Mouse (Mus musculus): ENCODE measurements at regions not wholly inside any gene's neighbourhood (a gene's known extent, or its start where the extent isn't known, plus 50 kb on each side); places are given as distances from the start of the nearest gene placed in this dataset.
A peak's percentile ranks its signal among the peaks of the same experiment; 100 is the strongest.

DNA sequence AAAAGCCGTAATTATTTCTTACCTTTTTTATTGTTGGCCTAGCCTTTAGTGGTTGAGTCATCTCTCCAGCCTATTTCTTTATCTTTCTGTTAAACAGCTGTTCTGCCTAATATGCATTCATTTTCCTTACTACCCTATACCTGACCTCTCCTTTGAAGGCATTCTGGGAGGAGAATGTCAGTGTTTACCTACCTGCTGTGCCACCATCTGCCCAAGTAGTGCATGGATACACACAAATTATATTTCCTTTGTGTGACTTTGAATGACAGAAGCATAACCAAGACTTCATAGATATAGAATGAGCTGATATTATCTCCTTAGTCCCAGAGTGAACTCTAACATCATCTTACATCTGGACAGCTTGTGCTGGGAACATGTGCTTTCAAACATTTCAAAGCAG is 293.5 kb upstream of the Tom1l1 start:
- no peak for DNase-seq (ENCODE audit: low spot score in 2 of 2)

DNA sequence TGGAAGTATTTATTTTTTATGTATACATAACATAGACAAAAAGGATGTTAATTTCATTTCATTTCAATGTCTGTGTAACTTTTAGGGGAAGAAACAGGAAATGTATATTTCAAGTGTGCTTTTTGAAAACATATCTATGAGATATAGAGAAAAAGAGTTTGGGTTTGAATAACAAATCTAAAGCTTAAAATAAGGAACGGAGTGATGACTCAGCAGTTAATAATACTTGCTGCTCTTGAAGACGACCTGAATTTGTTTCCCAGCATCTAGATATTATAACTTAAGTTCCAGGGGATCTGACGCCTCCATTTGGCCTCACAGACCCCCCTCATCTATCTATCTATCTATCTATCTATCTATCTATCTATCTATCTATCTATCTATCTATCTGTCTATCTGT is 290.1 kb upstream of the Tom1l1 start:
- no peak for DNase-seq (ENCODE audit: low spot score in 2 of 2)

DNA sequence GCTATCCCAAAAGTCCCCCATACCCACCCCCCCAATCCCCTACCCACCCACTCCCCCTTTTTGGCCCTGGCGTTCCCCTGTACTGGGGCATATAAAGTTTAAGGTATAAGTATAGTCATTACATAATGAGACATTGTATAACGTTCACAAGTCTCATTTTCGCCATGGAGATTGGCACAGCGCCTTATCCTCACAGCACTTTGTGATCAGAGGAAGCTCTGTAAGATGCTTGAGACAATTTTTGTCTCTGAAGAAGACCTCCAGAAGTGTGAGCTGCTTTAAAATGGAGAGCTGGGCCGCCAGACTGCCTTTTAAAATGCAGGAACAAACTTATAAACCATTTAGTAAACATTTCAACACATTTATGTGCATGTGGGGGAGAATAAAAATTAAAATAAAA is 252.9 kb upstream of the Tom1l1 start:
- DNase-seq (ENCODE audit: low spot score in 2 of 2) = peak in 1 of 2 experiments; percentile 42

DNA sequence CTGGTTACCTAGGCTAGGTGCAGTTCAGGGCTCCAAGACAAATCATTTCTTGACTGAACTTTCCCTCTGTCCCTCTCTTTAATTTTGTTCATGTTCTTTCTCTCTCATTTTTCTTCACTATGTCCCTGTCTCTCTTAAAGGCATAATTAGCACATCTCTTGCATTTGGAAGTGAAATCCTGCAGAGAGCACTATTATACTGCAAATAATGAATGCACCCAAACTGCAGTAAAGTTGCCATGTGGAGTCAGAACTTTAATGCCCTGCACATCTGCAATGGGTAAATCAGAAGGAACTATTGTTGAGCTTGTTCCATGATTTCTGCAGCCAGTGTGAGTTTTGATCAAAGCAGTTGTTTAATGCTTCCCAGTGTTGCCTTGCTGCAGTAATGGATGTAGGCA is 237.6 kb upstream of the Tom1l1 start:
- no peak for DNase-seq (ENCODE audit: low spot score in 2 of 2)

DNA sequence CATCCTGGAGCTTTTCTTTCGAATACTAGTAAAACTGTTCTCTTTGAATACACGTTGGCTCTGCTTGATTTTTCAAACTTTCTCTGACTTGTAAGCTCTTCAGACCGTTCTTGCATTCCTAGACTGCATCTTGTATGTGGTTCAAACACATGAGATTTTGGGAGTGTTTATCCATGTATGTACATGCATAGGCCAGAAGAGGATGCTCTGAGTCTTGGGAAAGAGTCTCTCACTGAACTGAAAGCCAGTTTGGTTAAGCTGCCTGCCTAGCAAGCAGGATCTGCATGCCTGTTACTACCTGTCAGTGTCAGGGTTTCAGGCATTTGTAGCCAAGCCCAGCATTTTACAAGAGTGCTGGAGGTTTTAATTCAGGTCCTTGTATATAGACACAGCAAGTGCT is 229.6 kb upstream of the Tom1l1 start:
- no peak for DNase-seq (ENCODE audit: low spot score in 2 of 2)

DNA sequence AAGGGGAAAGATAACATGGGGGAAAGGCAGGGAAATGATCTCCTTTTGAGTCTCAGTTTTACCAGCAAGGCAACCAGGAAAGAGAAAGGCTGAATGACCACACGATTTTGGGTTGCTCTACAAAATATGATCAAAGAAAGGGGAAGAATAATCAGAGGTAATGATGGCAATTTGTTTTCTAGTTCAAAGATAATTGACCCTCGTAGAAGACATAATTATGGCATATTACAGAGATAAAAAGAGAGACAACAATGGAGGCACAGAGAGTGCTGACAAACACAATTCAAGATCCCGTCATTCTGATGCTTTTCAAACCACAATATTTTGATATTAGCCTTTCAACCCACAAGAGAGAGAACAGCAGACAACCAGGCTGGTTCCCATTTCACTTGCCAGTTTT is 206.1 kb upstream of the Tom1l1 start:
- no peak for DNase-seq (ENCODE audit: low spot score in 2 of 2)

DNA sequence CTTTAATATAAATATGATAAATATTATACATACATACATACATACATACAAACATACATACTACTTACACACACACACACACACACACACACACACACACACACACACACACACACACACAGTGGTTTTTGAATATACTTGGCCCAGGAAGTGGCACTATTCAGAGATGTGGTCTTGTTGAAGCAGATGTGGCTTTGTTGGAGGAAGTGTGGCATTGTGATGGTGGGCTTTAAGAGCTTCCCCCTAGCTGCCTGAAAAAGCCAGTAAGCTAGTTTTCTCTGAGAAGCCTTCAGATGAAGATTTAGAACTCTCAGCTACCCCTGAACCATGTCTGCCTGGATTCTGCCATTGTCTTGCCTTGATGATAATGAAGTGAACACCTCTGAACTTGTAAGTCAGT is 185.0 kb upstream of the Tom1l1 start:
- DNase-seq (ENCODE audit: low spot score in 2 of 2) = no peak

DNA sequence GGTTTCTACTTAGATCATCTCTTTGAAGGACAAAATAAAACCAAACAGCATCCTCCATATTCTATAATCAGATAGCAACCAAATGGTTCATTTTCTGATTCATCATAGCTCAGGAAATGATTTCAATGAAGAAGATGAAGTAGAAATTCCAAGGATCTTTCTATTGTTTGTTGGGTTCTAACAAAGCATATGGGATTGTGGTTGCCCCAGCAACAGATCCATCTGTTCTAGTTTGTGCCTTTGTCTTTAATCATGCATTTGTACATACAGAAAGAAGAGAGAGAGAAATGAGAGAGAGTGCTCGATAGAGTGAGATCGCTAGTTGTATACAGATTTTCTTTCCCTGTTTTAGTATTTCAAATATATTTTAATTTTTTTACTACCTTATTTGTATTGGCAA is 183.5 kb upstream of the Tom1l1 start:
- peak in 1 of 2 experiments; percentile 35 for DNase-seq (ENCODE audit: low spot score in 2 of 2)

DNA sequence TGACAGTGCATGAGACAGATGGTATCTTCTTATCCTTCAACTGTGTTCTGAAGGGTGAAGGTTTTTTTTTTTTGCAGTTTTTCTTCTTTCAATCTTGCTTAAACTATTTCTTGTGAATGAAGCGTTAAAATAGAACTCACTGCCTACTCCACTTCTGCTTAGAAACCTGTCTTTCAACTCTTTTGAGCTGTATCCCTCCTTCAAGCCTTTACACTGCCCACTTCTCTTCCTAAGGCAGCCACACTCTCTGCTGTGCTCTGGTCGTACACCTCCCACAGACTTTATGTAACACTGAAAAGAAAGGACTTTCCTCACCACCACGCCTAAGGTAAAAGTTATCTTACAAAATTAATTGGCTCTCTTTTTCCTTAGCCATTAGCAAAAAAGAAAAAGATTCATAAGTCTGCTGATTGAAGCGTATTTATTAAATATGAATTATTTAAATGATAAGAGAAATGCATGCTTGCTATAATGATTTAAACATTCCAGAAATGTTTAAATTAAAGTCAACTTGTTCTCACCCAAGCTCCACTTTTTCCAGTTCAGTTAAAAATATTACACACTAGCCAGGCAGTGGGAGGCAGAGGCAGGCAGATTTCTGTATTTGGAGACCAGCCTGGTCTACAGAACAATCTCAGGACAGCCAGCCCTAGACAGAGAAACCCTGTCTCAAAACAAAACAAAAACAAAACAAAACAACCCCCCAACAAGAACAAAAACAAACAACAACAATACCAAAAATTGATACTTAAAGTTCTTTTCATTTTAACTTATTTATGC is 176.0 kb upstream of the Tom1l1 start:
- DNase-seq (ENCODE audit: low spot score in 2 of 2) = peak; percentile 39 to 56

DNA sequence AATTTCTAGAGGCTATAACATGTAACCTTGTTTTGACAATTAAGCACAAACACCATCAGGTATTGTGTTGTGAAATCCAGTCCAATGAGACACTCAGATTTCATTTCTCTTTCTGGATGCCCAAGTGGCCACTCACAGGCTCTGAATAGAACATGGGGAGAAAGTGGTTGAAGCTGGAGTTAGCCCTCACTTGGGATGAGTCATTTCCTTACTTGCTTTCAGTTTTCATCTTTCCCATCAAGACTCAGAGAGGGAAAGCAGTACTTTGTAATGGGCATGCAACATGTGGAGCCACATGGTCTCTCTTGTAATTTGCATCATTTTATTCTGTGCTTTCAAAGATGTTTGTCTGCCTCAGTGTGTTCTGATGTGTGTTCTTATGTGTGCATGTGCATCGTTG is 167.6 kb upstream of the Tom1l1 start:
- no peak for DNase-seq (ENCODE audit: low spot score in 2 of 2)

DNA sequence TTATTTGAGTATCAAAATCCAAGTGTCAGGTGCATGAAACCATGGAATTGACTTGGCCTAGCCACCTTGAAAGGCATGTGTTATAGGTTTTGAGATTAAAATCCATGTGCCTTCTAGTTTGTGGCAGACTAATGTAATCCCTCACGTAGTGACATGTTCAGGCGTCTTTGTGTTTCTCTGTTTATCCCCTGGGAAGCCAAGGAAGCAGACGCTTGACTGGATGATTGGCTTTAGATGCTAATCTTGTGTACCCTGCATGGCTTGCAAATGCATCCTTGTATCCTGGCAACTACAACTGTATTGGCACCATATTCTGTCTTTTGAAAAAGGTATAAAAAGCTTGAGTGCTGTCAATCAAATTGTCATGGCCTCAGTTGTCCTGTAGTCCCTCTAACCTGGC is 167.2 kb upstream of the Tom1l1 start:
- no peak for DNase-seq (ENCODE audit: low spot score in 2 of 2)

DNA sequence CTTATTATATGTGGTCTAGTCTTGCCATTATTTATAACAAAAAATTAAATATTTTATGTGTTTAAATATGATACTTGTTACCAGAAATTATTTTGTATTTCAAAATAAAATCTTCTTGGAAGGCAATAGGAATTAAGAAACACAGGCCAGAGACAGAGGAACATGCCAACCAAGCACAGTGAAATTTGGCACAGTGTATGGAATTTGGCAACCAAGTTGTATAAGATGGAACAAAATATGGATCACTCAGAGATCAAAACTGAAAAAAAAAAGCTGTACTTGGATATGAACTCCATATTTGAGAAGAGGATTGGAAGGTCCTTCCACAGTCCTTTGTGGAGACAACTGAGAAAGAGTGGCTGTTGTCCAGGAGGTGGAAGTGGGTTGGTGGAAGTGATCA is 163.1 kb upstream of the Tom1l1 start:
- DNase-seq (ENCODE audit: low spot score in 2 of 2) = no peak

DNA sequence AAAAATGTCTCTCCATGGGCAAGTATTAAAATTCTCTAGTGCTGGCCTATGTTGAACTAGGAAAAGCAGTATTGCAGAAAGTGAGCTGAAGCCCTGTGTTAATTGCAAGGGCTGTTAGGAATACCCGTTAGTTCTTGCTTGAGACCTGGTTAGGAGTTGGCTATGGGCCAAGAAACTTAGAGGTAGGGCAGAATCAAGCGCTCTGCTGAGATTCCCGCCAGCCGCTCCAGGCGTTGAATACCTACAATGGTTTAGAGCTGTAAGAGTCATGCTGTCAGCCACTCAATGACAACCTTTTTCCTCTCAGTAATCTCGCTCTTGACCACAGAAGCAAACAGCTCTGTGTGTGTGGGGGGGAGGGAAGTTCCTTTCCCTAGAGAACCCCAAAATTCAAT is 156.8 kb upstream of the Tom1l1 start:
- no peak for DNase-seq (ENCODE audit: low spot score in 2 of 2)

DNA sequence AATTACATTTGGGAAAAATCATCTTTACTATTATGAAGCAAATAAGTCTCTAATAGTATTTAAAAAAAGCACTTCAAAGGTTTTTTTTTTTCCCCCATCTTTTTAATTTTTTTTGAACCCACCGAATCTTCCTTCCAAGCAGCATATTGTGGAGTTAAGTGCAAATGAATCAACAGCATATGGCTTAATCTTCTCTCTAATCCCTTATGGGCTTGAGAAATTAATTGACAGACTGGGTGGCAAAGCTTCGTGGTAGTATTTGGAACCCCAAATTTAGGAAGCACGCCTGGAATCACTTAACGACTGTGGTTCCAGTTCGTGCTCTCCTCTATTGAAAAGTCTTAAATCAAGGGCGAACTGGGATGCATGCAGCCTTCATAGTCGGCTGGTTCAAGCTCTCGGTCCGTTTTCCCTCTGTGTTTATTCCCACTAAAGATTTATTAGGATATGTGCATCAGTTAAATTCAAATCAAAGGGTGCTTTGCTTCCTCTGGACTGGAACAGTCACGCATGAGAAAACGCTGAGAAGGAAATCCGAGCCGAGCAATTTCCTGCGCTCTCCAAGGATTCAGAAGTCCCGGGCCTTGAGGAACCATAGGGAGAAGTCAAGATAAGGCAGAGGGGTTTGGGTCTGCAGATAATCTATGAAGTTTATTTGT is 156.2 kb upstream of the Tom1l1 start:
- no peak for DNase-seq (ENCODE audit: low spot score in 2 of 2)

DNA sequence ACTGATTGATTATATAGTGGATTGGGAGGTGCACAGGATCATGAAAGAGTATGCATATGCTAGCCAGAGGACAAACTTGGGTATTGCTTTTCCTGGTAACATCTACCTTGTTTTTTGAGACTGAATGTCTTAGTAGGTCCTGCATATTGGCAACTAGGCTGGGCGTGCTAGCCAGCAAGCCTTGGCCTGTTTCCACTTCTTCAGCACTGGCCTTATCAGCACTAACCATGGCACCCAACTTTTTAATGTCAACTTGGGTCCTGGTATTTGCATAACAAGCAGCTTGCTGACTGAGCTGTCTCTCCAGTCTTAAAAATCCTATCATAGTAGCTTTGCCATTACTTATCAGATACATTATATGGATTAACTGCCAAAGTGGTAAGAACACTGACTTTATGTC is 150.0 kb upstream of the Tom1l1 start:
- no peak for DNase-seq (ENCODE audit: low spot score in 2 of 2)

DNA sequence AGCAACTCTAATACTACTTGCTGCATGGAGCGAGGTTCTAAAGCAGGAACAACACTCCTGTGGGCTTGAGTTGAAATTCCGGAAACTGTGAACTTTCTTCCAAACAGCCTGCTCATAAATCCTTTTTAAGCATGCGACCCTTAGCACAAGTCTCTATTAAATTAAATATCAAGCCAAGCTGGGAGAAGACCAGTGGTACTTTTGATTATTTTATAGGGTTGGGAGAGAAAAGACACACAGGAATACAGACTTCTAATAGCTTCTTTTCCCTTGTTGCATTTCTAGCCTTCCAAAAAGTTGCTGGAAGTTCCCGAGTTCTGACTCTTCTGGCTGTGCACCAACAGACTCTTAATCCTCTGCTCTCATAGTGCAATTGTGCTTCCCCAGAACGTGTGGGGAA is 136.6 kb upstream of the Tom1l1 start:
- DNase-seq (ENCODE audit: low spot score in 2 of 2) = no peak

DNA sequence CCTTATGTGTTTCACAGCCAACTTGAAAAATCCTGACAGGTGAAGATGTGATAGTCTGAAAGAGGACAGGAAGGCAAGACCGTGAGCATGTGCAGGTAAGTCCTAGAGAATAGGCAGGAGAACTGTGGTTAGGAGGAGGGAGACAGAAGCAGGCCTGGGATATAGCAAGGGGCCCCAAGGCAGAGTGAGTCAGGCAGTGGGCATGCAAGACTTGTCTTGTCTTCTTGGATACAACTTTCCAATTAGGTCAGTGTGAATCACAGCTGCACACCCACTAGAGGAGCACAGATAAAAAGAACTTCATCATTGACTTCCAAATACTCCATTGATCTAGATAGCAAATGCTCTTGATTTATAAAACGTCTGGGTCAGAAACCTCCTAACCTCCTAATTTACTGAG is 128.6 kb upstream of the Tom1l1 start:
- no peak for DNase-seq (ENCODE audit: low spot score in 2 of 2)

DNA sequence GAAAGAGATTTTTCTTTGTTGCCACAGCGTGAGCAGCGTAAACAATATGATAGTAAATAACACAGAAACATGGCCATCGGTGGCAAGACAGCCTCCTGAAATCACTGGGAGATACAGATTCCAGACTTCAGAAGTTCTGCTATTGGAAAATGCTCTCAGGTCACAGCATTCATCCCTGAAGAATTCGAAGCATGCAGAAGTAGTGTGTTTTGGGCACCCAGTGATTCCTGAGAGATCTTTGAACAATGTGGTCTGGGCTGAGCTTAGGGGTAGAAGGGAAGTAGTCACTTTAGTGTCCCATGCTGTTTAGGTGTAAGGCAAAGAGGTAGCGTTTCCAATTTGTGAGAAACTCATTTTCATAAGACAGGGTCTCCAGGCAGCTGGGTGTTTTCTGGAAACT is 126.3 kb upstream of the Tom1l1 start:
- DNase-seq (ENCODE audit: low spot score in 2 of 2) = no peak

DNA sequence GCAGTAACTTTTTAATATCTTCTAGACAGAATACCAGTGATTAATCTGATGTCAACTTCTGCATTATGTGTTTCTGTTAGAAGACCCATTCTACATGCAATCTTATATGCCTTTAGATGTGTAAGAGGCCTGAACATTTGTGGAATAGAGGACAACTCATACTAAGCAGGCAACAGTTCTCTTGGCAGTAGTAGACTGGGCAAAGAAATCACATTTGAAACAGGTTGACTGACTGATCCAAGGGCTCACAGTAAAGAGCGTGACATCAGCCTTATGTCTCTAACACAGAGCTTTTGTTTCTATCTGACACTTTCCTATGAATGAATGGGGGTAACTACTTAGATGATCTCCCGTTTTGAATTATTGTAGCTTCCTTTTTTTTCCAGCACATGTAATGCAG is 124.8 kb upstream of the Tom1l1 start:
- DNase-seq (ENCODE audit: low spot score in 2 of 2) = no peak

DNA sequence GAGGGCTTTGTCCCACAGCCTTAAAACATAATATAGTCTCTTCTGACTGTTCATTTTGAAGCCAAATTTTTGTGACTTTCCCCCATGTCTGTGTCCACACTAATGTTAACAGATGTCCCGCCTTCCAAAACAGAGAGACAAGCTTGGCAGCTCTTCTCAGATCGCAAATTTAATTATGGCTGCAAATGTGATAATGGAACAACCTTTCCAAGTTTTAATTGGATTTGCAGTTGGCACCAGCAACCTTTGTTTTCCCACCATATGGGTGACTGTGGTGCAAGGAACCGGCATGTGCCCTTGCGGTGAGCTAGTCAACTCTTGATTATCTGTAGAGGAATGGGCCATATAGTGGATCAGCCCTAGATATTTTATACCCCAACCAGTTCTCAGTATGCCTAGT is 124.4 kb upstream of the Tom1l1 start:
- DNase-seq (ENCODE audit: low spot score in 2 of 2) = no peak

DNA sequence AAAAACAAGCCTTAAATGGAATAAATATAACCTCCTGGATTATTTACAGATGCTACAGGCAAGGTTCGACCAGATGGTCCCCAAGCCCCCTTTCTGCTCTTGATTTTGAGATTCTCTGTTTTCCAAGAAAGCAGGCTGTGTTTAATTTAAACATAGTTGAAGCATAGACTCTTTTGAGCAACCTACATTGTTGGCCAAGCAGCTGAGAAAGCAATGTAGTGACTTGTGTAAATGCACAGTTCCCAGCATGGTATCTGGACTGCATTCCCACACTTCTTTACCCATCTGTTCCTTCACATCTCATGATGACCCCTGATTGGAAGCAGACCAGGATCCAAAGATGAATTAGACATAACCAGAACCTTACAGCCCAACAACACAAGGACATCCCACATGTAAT is 120.3 kb upstream of the Tom1l1 start:
- DNase-seq (ENCODE audit: low spot score in 2 of 2) = peak in 1 of 2 experiments; percentile 16

DNA sequence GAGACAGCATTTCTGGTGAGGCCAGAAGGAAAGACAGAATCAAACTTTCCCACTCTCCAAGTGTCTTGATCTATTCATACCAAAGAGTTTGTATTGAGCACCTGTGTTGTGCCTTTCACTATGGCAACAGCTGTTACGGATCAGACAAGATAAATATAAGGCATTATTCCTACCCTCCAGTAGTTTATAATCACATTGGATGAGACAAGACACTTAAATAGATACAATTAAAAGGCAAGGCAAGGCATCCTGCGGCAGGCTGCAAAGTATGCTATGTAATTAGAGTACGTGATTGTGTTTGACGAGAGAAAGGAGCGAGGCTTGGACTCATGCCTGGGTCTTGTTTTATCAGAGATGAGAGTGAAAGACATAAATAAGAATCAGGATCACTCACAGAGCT is 119.2 kb upstream of the Tom1l1 start:
- peak in 1 of 2 experiments; percentile 20 for DNase-seq (ENCODE audit: low spot score in 2 of 2)

DNA sequence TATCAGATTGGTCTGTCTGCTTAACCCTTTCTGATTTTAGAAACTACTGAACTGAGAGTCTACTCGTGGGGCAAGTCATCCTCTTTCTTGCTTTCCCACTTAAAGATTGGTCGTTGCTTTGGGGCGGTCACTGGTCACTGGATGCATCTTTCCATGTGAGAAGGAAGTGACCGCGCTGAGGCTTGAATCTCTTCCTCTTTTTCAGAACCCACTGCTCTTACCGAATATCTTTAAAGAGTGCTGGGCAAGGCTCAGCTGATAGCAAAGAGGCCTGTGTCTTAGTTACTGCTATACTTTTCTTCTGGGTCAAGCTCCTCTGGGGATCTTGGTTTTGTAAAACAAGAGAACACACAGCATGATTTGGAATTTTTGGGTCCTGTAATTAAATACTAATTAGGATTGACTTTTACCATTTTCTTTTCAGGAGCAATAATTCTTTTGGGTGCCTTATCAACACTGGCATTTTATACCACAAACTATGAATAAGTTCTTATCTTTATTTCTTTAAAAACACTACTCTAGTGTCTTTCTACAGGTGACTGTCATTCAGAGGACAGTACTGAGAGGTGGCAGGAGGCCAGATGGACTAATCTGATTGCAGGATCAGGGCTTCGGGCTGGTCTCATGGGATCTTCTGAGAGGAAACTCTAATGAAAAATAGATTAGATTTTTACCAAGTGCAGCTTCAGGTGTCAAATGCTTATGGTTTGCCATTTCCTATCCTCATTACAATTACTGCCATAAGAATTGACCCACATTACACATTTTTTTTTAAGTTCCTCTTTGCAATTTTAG is 114.6 kb upstream of the Tom1l1 start:
- no peak for DNase-seq (ENCODE audit: low spot score in 2 of 2)
